Mouse (Mus musculus) kidney, adult 2 months (tissue): ENCODE data around the gene Acot7.

Source experiments
- CTCF ChIP-seq: fragments of 200-500 bp; conservative IDR thresholded peaks from 2 replicates; pipeline ENCODE4 v1.5.1; 2011; ENCODE audit warnings: low read depth, mild to moderate bottlenecking, control low read depth, low read length, moderate library complexity, mixed read lengths; ENCODE audit not compliant: insufficient read depth, insufficient read length
- POLR2A ChIP-seq: fragments of 200-500 bp; IDR thresholded peaks from one replicate; pipeline ENCODE4 v1.6.1; 2011; ENCODE audit warnings: low read depth, low read length, control low read depth

- TF ChIP-seq CTCF (no peak), POLR2A (no peak)
These were observed 128.1 kb downstream of the Acot7 start for GRCm38 (mm10) chr4:152305991-152306390.
